Mouse (Mus musculus) hindbrain, embryonic 16.5 days (tissue): ENCODE results near the gene Zfp217. TPM values are rescaled to one million over a fixed set of nuclear protein-coding genes. Genes with fewer than 3 reads are reported as not detected.

Source experiments
- ATAC-seq: fragments of 200-750 bp; cut with Nextera tagmentation; 2 replicates; pipeline ENCODE4 v1.8.0; 2017; ENCODE audit warnings: moderate TSS enrichment, moderate library complexity
- H3K27ac ChIP-seq: fragments of 300-500 bp; sonication (generic); 2 replicates; pipeline ENCODE4 v1.5.1; 2014; ENCODE audit warnings: low read depth, mild to moderate bottlenecking, control low read depth, low read length, moderate library complexity
- H3K27me3 ChIP-seq: fragments of 300-500 bp; sonication (generic); replicated peaks from 2 replicates; pipeline ENCODE4 v1.6.1; 2014; ENCODE audit warnings: low read length; ENCODE audit not compliant: control insufficient read depth, insufficient read depth
- H3K36me3 ChIP-seq: fragments of 300-500 bp; sonication (generic); 2 replicates; pipeline ENCODE4 v1.6.1; 2014; ENCODE audit warnings: mild to moderate bottlenecking, low read length, moderate library complexity, mixed read lengths; ENCODE audit not compliant: control insufficient read depth, insufficient read depth
- H3K4me1 ChIP-seq: fragments of 300-500 bp; sonication (generic); 2 replicates; pipeline ENCODE4 v1.6.1; 2014; ENCODE audit warnings: low read depth, low read length; ENCODE audit not compliant: control insufficient read depth, insufficient read depth
- H3K4me2 ChIP-seq: fragments of 300-500 bp; sonication (generic); 2 replicates; pipeline ENCODE4 v1.6.1; 2014; ENCODE audit warnings: mild to moderate bottlenecking, low read length, control low read depth, moderate library complexity
- H3K4me3 ChIP-seq: fragments of 300-500 bp; sonication (generic); 2 replicates; pipeline ENCODE4 v1.5.1; 2014; ENCODE audit warnings: mild to moderate bottlenecking, low read length, control low read depth, moderate library complexity
- H3K9ac ChIP-seq: fragments of 300-500 bp; sonication (generic); 2 replicates; pipeline ENCODE4 v1.6.1; 2014; ENCODE audit warnings: low read depth, mild to moderate bottlenecking, control low read depth, low read length, moderate library complexity
- H3K9me3 ChIP-seq: fragments of 300-500 bp; sonication (generic); 2 replicates; pipeline ENCODE4 v1.6.1; 2014; ENCODE audit warnings: mild to moderate bottlenecking, low read length, moderate library complexity; ENCODE audit not compliant: control insufficient read depth
- WGBS: fragments of 180-500 bp; shearing (Covaris S2); extraction: QIAGEN DNeasy Blood & Tissue Kit; methylation state at CpG from one replicate; pipeline ENCODE4 v1.1.7; 2014; 5-methylcytosine and 5-hydroxymethylcytosine counted together
- polyA plus RNA-seq: library from polyadenylated mRNA; unstranded; fragments of >200 nt; fragmentation: Nextera tagmentation; extraction: Ambion mirVana; gene quantifications from 2 replicates; pipeline ENCODE4 v1.2.1, GENCODE M21; 2015

The Zfp217 gene
- polyA plus RNA-seq, 1 experiment from 2014 or later = 1.0 TPM

- ATAC-seq = no peak
- no peak overlapping the region for H3K27ac ChIP-seq
- H3K27me3 ChIP-seq = no peaks in the 10 kb centered on the region
- no peaks in the 10 kb centered on the region for H3K36me3 ChIP-seq
- H3K4me1 ChIP-seq = no peaks in the 10 kb centered on the region
- H3K4me3 ChIP-seq = no peak overlapping the region
- H3K4me2 ChIP-seq = no peak overlapping the region
- no peaks in the 10 kb centered on the region for H3K9me3 ChIP-seq
- H3K9ac ChIP-seq = no peak overlapping the region
- WGBS = 39% methylated on average over 3 of the region's 3 CpGs
Observed at GRCm38 (mm10) chr2:170143861-170144260, 4.0 kb downstream of the Zfp217 start.

- H3K9me3 ChIP-seq = no peaks in the 10 kb centered on the region
- H3K36me3 ChIP-seq = no peaks in the 10 kb centered on the region
- 89% methylated on average over 10 of the region's 10 CpGs for WGBS
- no peak overlapping the region for H3K4me3 ChIP-seq
- H3K27ac ChIP-seq = no peak overlapping the region
- no peaks in the 10 kb centered on the region for H3K27me3 ChIP-seq
- no peak for ATAC-seq
- H3K9ac ChIP-seq = no peak overlapping the region
- H3K4me2 ChIP-seq = no peak overlapping the region
- H3K4me1 ChIP-seq = no peaks in the 10 kb centered on the region
Observed at GRCm38 (mm10) chr2:170142542-170142941, 5.4 kb downstream of the Zfp217 start.

- H3K36me3 ChIP-seq = no peaks in the 10 kb centered on the region
- no peaks in the 10 kb centered on the region for H3K27me3 ChIP-seq
- H3K27ac ChIP-seq = no peak overlapping the region
- H3K9me3 ChIP-seq = no peaks in the 10 kb centered on the region
- ATAC-seq = no peak
- no peak overlapping the region for H3K9ac ChIP-seq
- no peak overlapping the region for H3K4me2 ChIP-seq
- WGBS = 94% methylated on average over 5 of the region's 5 CpGs
- no peak overlapping the region for H3K4me3 ChIP-seq
- H3K4me1 ChIP-seq = no peaks in the 10 kb centered on the region
Observed at GRCm38 (mm10) chr2:170141481-170141880, 6.4 kb downstream of the Zfp217 start.

- H3K27ac ChIP-seq = no peak overlapping the region
- H3K36me3 ChIP-seq = no peaks in the 10 kb centered on the region
- no peak overlapping the region for H3K4me3 ChIP-seq
- no peak for ATAC-seq
- no peak overlapping the region for H3K4me2 ChIP-seq
- 77% methylated on average over 9 of the region's 9 CpGs for WGBS
- no peaks in the 10 kb centered on the region for H3K9me3 ChIP-seq
- no peaks in the 10 kb centered on the region for H3K4me1 ChIP-seq
- no peaks in the 10 kb centered on the region for H3K27me3 ChIP-seq
- H3K9ac ChIP-seq = no peak overlapping the region
Observed at GRCm38 (mm10) chr2:170139411-170140046, 8.4 kb downstream of the Zfp217 start.

GRCm38 (mm10) chr2:170136928-170137327 is 11.0 kb downstream of the Zfp217 start:
- no peaks in the 10 kb centered on the region for H3K36me3 ChIP-seq
- no peak overlapping the region for H3K4me3 ChIP-seq
- H3K9me3 ChIP-seq = no peaks in the 10 kb centered on the region
- H3K4me1 ChIP-seq = peaks cover 6% of the 10 kb centered on the region; the same call in 1 of the 2 replicates
- no peaks in the 10 kb centered on the region for H3K27me3 ChIP-seq
- ATAC-seq = no peak
- no peak overlapping the region for H3K4me2 ChIP-seq
- WGBS = 48% methylated on average over 3 of the region's 3 CpGs
- H3K9ac ChIP-seq = no peak overlapping the region
- no peak overlapping the region for H3K27ac ChIP-seq

GRCm38 (mm10) chr2:170135820-170136219 is 12.1 kb downstream of the Zfp217 start:
- ATAC-seq = no peak
- 89% methylated on average over 6 of the region's 6 CpGs for WGBS

GRCm38 (mm10) chr2:170134026-170134690 is 13.7 kb downstream of the Zfp217 start:
- no peak overlapping the region for H3K27ac ChIP-seq
- H3K36me3 ChIP-seq = no peaks in the 10 kb centered on the region
- no peaks in the 10 kb centered on the region for H3K27me3 ChIP-seq
- no peaks in the 10 kb centered on the region for H3K9me3 ChIP-seq
- no peak overlapping the region for H3K4me3 ChIP-seq
- WGBS = 18% methylated on average over 12 of the region's 12 CpGs
- ATAC-seq = no peak
- H3K9ac ChIP-seq = no peak overlapping the region
- H3K4me1 ChIP-seq = peaks cover 13% of the 10 kb centered on the region; the same call in 1 of the 2 replicates
- peak overlapping the region; percentile 70 for H3K4me2 ChIP-seq

More at GRCm38 (mm10) chr2:170135820-170136219, 12.1 kb downstream of the Zfp217 start:
- no peak overlapping the region for H3K9ac ChIP-seq
- peaks cover 6% of the 10 kb centered on the region; the same call in 1 of the 2 replicates for H3K4me1 ChIP-seq
- H3K27ac ChIP-seq = no peak overlapping the region
- H3K36me3 ChIP-seq = no peaks in the 10 kb centered on the region
- no peak overlapping the region for H3K4me3 ChIP-seq
- no peaks in the 10 kb centered on the region for H3K9me3 ChIP-seq
- H3K4me2 ChIP-seq = no peak overlapping the region
- no peaks in the 10 kb centered on the region for H3K27me3 ChIP-seq

- ATAC-seq = no peak
- Histone ChIP-seq H3K4me3 (peak overlapping the region; percentile 39), H3K27ac (peak overlapping the region; percentile 59), H3K4me2 (peak overlapping the region; percentile 70), H3K9me3 (no peaks in the 10 kb centered on the region), H3K9ac (peak overlapping the region; percentile 58), H3K4me1 (peaks cover 17% of the 10 kb centered on the region), H3K27me3 (no peaks in the 10 kb centered on the region), H3K36me3 (no peaks in the 10 kb centered on the region)
- WGBS = under 1% methylated on average over 28 of the region's 28 CpGs
Observed at GRCm38 (mm10) chr2:170133093-170133731, 14.7 kb downstream of the Zfp217 start.

- Histone ChIP-seq H3K4me2 (peak overlapping the region; percentile 70), H3K4me1 (peaks cover 17% of the 10 kb centered on the region), H3K4me3 (peak overlapping the region; percentile 39), H3K27me3 (no peaks in the 10 kb centered on the region), H3K9ac (peak overlapping the region; percentile 58; the same call in 1 of the 2 replicates), H3K9me3 (no peaks in the 10 kb centered on the region), H3K27ac (no peak overlapping the region; the same call in 1 of the 2 replicates), H3K36me3 (no peaks in the 10 kb centered on the region)
- no peak for ATAC-seq
- WGBS = 3% methylated on average over 3 of the region's 3 CpGs
Observed at GRCm38 (mm10) chr2:170132716-170133092, 15.2 kb downstream of the Zfp217 start.
